Mouse (Mus musculus) activated CD4-positive, CD25-positive, alpha-beta regulatory T cell, adult 4 months (primary cell): ENCODE results near the gene Atg4b. TPM values are rescaled to one million over a fixed set of nuclear protein-coding genes. Genes with fewer than 3 reads are reported as not detected.

Experiments
- ATAC-seq: one replicate; pipeline ENCODE4 v1.8.0; 2017
- polyA plus RNA-seq, 2 experiments: library from polyadenylated mRNA; unstranded; fragments of 100-300 nt; shearing (Covaris generic); gene quantifications; one replicate each; pipeline ENCODE4 v1.2.1; 2017

The Atg4b gene
- polyA plus RNA-seq = 10 to 100 TPM; 54.1 to 77.9 TPM

DNA sequence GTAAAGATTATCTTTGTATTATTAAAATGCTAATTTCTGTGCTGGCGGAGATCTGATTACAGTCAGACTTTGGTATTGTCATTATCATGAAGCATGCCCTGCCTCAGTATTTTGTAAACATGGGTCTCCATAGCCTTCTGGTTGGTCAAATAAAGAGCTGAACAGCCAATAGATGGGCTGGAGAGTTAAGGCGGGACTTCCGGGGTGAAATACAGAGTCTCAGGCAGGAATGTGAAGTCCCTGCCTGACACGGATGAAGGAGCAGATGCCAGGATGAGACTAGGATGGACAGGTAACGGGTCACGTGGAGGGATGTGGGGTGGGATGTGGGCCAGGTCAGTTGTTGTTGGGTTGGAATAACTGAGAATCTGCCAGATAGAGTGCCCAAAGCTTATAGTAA, at the start of gene Atg4b:
Gene Atg4b, plus strand, starts transcription at position 211 of the 400 bp plus-strand sequence.
- no peak for ATAC-seq

DNA sequence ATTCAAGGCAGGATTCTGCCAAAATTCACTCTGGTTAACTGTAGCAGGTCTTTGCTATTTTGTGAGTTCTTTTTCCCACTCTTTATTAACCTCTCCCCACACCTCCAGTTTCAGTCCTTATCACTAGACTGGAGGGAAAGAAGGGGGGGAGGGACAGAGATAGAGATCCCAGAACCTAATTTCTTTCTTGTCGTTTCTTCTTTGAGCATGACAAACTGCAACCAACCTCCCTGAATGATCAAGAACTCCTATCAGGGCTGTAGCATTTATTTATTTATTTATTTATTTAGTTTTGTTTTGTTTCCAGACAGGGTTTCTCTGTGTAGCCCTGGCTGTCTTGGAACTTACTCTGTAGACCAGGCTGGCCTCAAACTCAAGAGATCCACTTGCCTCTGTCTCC, 49.2 kb upstream of the Atg4b start:
- ATAC-seq = no peak

DNA sequence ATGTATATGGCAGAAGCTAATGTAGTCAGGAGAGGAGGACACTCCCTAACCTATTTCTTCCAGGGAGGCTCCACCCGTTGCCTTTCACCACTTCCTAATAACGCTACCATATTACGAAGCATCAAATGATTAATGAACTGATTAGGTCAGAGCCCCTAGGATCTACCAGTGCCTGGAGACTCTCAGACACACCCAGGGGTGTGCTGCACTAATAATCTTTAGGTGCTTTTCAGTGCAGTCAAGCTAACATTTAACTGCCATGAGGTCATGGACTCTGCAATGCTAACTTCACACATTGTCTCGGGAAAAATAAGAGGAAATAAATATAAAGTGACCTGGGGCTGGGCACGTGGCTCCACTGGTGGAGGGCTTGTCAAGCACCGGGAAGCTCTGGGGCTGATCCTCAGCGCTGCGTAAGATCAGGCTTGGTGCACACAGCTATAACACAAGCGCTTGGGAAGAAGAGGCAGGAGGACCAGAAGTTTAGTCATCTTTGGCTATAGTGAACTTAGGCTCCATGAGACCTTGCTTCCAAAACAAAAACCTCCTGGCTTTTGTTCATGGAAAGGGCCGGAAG, 47.7 kb upstream of the Atg4b start:
- no peak for ATAC-seq

DNA sequence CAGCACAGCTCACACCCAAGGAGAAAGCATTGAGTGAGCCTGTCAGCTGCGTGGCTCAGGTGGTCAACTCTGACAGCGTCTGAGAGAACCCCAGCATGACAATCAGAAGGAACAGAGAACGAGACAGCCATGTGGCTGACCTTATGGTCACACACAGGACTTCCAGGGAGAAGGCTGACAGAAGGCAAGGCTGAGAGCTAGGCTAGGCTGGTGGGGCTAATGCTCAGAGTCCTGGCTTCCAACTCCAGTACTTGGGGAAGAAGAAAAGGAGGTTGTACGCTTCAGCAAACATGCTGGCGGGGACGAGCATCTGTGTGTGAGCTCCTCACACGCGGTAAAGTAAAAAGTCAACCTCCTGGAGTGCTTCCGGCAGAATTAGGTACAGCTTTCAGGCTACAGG, 47.0 kb upstream of the Atg4b start:
- ATAC-seq = no peak

DNA sequence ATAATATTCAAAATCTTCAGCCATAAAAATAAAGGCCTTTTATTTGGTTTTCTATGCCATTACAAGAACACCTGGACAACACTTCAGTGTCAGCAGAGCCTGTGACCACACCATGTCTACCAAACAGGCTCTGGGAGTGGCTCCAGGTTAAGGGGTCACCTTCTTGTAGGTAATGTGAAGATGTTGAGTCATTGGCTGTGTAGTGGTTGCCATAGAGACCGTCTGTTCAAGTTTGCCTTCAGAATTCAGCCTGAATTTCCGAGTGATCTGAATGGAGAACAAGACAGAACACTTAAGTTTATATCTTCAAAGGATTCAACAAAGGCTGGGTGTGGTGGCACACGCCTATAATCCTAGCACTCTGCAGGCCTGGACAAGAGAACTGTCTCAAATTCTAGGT, 45.9 kb upstream of the Atg4b start:
- no peak for ATAC-seq

DNA sequence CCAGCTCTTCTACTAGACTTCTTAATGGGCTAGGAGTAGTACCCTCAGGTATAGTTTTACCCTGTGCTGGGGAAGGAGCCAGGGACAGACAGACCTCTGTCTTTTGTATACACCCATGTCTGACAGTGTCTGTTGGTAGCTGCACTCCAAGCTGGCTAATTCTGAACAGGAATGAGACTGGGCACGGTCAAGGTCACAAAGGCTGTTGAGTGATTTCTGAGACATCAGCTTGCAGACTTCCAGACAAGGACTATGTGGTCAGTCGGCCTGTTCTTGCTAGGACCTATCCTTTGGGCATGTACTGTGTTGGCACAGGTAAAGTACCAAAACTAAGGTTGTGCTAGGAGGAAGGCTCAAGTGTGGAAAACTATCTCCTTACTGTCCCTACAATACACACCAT, 35.1 kb upstream of the Atg4b start:
- no peak for ATAC-seq

DNA sequence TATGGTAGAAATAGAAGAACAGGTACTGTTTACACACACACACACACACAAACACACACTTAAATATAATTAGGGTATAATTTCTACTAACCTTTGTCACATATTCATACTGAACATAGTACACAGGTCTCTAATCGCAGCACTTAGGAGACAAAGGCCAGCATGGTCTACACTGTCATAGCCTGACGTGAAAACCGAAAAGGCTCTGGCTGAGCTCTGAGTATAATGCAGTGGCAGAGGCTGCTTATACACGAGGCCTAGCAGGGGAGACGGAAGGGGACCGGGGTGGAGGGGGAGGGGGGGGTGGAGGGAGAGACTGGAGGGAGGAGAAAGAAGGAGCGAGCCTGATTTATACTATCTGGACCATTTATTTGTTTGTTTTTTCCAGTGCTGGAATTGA, 29.7 kb upstream of the Atg4b start:
- no peak for ATAC-seq

DNA sequence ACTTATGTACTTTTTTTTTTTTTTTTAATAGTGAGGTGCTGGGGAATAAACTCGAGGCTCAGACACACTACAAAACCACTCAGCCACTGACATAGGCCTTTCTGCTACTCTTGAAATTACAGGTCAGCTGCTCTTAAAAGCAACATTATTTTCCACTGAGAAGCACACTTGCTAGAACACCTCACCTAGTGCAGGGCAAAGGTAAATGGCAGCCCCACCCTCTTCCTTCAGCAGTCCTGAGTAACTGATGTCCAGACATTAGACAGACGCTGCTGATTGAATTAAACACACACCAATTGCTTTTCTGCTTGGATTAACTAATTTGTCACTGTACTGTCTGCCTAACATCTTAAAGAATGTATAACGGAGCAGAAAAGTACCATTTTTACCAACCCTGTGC, 26.7 kb upstream of the Atg4b start:
- ATAC-seq = no peak

DNA sequence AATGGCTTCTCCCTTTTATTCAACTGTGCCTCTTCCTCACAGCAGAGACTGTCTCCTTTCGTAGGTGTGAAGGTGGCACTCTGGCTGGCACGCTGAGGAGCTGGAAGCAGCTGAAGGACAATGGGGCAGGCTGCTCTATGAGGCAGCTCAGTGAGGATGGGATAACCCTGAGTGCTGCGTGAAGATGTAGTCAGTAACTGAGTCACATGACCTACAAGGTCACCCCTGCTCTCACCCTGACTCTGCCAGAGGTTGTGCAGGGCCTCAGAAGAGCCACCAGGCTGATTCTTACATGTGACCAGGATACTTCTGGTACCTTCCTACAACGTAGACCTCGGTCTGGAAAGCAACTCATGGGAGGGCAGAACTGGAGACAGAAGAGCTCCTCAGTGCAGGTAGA, 25.6 kb upstream of the Atg4b start:
- ATAC-seq = no peak

DNA sequence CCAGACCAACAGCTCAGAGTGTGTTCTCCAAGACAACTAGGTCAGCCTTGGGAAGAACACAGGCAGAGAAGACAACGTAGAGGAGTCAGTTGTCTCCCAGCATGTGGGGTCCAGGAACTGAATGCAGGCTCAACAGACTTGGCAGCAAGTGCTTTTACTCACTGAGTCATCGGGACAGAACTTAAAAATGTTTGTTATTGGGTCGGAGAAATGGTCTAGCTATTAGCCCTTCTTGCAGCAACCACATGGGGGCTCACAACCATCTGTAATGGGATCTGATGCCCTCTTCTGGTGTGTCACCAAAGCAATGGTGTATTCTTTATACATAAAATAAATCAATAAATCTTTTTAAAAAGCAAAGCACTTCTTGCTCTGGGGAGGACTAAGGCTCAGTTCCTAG, 25.2 kb upstream of the Atg4b start:
- ATAC-seq = no peak

DNA sequence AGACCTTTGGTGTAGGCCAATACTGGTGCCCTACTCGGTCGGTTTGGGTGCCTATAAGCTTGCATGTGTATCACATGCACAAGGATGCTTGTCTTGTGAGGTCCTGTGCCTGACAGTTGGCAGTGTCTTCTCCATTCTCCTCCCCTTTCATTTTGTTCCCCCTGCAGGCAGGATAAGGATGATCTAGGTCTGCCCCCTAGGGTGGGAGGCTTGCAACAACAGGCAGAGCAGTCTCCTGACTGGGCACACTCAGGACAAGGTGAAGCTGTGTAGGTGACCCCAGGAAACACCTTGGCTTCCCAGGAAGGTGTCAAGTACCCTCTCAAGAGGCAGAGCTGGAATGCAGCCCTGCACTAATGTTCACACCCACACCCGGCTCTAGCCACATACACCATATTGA, 24.3 kb upstream of the Atg4b start:
- ATAC-seq = peak; percentile 59

DNA sequence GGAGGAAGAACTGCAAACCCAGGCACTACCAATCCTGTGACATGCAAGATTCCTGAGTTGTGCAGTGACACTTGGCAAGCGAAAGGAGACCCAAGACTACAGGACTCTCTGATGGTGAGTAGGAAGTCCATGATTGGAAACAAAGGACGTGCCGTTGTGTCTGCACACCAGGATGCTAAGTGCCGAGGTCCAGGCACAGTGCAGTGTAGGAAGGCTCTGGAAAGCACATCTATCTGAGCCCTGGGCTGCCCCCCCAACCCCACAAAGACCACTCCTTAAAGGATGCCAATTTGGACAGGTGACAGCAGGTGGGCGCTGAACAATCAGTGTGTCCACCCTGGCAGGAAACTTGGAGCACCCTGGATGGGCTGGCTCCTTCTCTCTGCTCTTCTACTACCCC, 20.2 kb upstream of the Atg4b start:
- ATAC-seq = no peak

DNA sequence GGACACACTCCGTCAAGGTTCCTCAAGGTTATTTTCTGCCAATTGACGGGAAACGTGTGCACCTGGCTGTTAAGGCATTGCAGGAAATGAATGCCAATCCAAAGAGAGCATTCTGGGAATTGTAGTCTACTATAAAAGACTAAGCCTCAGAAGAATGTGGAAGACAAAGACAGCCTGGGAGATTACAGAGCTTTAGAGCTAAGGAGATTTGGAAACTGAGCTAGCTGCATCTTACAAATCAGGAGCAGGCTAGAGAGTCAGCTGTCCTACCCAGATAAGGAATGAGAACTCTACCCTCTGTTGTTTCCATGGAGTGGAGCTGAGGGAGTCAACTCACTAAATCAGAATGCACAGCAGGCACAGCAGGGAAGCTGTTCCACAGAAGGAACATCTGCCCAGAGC, 19.4 kb upstream of the Atg4b start:
- ATAC-seq = no peak

DNA sequence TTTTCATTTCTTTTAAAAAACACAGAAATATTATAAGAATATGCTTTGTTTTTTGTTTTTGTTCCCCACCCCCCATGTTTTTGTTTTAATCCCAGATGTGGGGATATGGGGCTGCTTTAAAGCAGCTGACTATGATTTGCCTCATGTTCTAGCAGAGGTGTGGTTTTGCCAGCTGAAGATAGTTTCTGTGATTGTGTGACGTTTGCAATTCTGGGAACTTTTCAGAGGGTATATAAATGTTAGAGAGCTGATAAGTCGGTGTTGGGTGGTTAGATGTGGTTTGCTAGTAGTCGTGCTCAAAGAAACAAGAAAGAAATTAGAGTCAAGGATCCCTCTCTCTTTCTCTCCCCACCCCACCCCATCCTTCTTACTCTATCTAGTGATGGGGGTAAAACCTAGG, 15.4 kb upstream of the Atg4b start:
- no peak for ATAC-seq

DNA sequence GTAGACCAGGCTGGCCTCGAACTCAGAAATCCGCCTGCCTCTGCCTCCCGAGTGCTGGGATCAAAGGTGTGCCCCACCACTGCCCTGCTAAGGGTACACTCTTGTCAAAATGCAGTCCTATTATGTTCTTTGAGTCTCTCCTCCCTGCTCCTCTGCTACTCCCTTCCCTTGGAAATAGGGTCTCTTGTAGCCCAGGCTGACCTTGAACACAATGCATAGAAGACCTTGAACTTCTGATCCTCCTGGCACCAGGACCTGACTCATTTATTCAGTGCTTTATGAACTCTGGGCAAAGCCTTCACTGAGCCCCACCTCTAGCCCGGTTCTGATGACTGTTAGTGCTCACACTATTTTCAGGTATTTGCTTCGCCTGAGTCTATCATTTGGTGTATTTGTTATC, 13.6 kb upstream of the Atg4b start:
- no peak for ATAC-seq

DNA sequence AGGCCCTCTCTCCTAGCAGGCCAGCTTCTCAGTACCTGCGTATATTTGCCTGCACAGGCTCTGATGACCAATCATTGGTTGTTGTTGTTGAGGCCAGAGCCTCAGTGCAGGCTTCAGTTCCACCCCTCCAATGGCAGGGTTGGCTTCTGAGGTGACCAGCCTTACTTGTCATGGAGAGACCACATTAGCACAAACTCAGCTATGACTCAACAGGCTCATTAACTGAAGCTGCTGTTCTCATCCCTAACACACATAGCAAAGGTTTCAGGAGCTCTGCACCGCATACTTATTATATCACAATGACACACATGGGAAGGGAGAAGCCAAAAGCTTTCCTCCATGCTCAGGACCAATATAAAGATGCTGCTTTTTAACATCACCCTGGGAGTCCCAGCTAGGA, 10.6 kb upstream of the Atg4b start:
- no peak for ATAC-seq

DNA sequence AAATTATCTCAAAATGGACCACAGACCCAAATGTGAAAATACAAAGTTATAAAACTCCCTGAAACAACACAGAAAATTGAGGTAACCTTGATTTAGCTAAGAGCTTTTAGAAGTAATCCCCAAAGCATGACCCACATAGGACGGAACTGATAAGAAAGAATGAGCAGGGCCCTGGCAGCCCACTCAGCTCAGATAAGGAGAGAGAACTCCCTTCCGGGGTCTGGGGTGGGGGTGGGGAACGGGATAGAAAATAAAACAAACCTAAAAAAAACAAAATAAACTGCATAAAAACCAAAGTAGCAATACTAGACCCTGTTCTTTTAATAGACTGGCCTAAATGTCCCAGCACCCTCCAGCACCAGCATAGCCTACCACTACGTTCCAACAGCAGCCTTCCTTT, 9.3 kb upstream of the Atg4b start:
- ATAC-seq = no peak

DNA sequence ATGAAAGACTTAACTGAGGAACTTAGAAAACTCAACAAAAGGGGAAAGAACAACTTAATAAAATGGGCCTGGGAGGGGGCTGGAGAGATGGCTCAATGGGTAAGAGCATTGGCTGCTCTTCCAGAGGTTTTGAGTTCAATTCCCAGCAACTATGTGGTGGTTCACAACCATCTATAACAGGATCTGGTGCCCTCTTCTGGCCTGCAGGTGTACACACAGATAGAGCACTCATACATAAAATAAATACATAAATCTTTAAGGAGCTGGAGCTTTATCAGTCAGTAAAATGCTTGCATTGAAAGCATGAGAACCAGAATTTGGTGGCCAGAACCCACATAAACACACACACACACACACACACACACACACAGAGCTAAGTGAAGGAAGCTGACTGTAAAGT, 8.4 kb upstream of the Atg4b start:
- ATAC-seq = no peak

DNA sequence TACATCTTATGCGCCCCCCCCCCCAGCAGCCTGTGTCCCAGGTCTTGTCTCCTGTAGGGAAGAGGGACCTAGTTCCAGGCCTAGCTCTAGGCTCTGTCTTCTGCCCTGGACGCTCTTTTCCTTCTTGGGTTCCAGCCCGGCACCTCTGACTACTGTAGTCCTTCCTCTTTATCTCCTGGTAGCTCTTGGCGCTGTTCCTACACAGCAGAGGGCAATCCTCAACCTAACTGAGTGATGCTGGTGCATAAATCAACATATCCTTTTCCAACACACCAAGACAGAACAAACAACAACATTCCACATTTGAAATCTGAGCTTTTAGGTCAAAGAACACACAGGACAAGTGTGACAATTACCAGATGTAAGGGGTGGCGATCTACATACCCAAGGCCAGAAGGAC, 5.1 kb upstream of the Atg4b start:
- no peak for ATAC-seq

DNA sequence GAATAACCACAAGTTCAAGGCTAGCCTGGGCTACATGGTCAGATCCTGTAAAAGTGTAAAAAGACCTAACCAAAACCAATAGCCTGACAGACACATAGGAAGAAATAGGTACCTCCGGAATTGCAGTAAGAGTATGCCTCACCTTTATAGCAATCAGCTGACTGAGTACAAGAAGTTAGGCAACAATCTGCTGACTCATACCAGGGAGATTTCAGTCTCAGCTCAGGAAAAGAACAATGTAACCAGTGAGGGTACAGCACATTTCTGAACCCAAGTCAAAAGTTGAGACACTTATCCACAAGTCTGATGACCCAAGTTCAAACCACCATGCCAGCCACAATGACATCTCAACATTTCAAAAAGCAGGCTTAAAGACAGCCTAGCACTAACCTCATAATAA, 2.8 kb upstream of the Atg4b start:
- no peak for ATAC-seq

DNA sequence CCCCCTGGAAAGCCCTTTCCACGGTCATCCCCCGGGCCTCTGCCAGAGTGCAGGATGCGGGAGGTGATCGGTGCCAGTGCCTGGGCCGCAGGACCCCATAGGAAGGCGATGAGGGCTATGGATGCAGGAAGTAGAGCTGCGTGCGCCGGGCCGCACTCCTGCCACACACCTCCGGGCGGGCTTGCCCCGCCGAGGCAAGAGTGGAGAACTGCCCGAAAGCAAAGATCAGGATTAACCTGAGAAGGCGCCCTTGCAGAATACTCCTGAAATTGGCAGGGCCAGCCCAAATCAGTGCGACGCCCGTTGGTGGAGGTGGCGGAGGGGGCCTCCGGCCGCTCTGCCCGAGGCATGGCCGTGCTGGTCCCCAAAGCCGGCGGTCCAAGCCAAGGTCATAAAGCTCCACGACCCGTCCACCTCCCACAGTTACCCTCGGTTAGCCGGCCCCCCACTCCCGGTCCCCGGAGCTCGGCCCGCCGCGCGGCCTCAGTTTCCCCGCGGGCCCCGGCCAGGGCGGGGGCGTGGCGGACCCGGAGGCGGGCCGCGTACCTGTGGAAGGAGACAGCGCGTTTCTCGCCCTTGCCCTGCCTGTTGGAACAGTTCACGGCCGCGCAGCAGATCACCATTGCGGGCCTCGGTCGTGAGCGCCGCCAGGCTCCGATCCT, 2.7 kb downstream of the Atg4b start:
- ATAC-seq = peak; percentile 30

DNA sequence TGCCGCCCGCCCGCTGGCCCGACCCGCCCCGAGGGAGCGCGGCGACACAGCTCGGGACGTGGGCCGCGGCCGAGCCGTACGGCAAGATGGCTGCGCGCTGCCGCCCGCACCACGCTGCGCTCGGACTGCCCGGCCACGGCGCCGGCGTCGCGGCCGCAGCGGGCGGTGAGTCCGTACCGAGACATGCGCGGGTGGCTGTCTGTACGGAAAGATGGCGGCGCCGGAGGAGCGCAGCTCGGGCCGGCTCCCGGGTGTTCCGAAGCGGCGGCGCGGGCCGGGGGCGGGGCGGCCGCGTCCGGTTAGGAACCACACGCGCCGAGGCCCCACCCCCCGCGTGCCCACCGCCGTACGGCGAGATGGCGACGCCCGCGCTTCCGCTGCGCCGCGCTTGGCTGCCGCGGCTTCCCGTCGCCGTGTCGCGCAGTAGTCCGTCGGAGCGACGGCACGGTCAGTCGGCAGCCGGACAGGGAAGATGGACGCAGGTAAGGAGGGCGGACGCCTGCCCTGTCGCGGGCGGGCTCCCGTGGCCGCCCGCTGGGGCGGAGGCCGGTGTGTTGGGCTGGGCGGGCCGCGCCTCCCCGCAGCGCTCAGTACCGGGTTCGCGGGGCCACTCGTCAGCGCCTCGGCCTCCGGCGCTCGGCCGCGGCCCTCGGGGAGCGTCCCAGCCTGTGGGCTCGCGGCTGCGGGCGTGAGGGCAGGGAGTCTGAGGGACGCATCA, 3.4 kb downstream of the Atg4b start, which contains the start of gene Thap4:
Gene Thap4, minus strand, starts transcription at position 292 of the 718 bp plus-strand sequence.
- peak; percentile 89 for ATAC-seq

DNA sequence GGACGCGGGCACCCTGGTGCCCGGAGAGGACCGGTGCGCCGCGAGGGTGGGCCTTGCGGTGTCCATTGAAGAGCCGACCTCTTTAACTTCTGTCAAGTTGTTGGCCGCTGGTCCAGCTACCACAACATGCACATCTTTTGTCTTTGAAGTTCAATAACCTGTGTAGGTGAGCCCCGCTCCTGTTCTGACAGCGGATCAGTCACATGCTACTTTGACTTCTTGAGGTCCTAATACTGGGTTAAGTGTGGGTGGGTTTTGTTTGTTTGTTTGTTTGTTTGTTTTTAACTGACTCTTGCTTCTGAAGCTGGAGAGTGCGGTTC, 4.0 kb downstream of the Atg4b start:
- ATAC-seq = no peak

DNA sequence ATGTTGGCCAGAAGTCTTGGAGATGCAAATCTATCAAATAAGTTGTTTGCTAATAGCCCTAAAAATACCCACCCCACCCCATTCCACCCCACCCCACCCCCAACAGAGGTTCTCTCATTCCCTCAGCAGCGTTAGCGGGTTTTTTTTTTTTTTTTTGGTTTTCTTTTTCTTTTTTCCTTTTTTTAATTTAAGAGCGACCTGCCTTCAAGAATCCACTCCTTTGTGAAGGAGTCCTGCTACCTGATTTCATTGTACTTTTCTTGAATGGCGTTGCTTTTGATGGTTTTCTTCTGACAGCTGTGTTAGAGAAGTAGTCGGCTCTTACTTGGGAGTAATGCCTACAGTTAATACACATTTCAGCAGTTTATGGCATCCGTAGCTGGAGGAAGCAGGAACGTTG, 4.3 kb downstream of the Atg4b start:
- no peak for ATAC-seq

DNA sequence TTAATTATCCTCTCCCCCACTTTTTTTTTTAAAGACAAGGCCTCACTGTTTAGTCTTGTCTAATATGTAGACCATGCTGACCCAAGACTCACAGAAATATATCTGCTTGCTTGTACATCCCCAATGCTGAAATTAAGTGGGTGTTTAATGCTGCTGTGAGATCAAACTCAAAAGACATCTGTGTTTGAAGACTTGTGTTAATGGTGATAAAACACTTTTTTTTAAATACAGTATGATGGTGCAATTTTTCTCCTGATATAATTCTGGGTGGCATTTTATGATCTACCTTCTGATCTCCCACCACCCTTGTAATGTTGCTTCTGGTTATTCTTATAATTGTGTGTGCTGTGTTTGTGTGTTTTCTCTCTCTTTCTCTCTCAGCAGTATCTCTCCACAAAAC, 4.9 kb downstream of the Atg4b start:
- ATAC-seq = no peak
